Mouse (Mus musculus): ENCODE measurements around the gene Myocos. TPM values are rescaled to one million over a fixed set of nuclear protein-coding genes. Genes with fewer than 3 reads are reported as not detected.

Myocos gene
- polyA plus RNA-seq, 1 experiment = not detected

Other genes with a start within 250 kb of the Myocos start
- 3.0 and 3.2 TPM in 2 replicates for gene Dnm3, start 180.2 kb downstream of the Myocos start, polyA plus RNA-seq (2012; ENCODE audit: insufficient read depth, insufficient read length, missing spikeins)
- gene Mettl13, start 109.7 kb downstream of the Myocos start, polyA plus RNA-seq (2012; ENCODE audit: insufficient read depth, insufficient read length, missing spikeins) = 1.8 TPM in 2 replicates
- gene Vamp4, start 87.7 kb downstream of the Myocos start, polyA plus RNA-seq (2012; ENCODE audit: insufficient read depth, insufficient read length, missing spikeins) = 19.8 and 27.5 TPM in 2 replicates
- gene Myoc, start 19.1 kb downstream of the Myocos start, polyA plus RNA-seq (2012; ENCODE audit: insufficient read depth, insufficient read length, missing spikeins) = 4.3 and 9.4 TPM in 2 replicates
- gene Prrc2c, start 82.3 kb upstream of the Myocos start, polyA plus RNA-seq (2012; ENCODE audit: insufficient read depth, insufficient read length, missing spikeins) = 23.5 and 30.4 TPM in 2 replicates
- gene Fmo4, start 155.8 kb upstream of the Myocos start, polyA plus RNA-seq (2012; ENCODE audit: insufficient read depth, insufficient read length, missing spikeins) = 0.79 and 1.2 TPM in 2 replicates
- 519 and 719 TPM in 2 replicates for gene Fmo1, start 208.4 kb upstream of the Myocos start, polyA plus RNA-seq (2012; ENCODE audit: insufficient read depth, insufficient read length, missing spikeins)
- 9.7 and 11.8 TPM in 2 replicates for gene Fmo2, start 240.5 kb upstream of the Myocos start, polyA plus RNA-seq (2012; ENCODE audit: insufficient read depth, insufficient read length, missing spikeins)